Mouse (Mus musculus) monocyte, adult 5-6 weeks (primary cell): ENCODE measurements around the gene Reep6. TPM values are rescaled to one million over a fixed set of nuclear protein-coding genes. Genes with fewer than 3 reads are reported as not detected.

Experiments
- ATAC-seq: fragments of 153-309, 156-312 bp; replicated peaks from 2 replicates; pipeline ENCODE4 v1.8.0; 2017; ENCODE audit warnings: mild to moderate bottlenecking; ENCODE audit not compliant: low TSS enrichment, insufficient number of reproducible peaks, severe bottlenecking, poor library complexity, low FRiP score
- total RNA-seq: library from RNA; stranded (forward); fragments of 200-1000, 200-491, 200-594 nt; gene quantifications from 3 replicates; pipeline ENCODE4 v1.2.3, GENCODE M21; 2017

The Reep6 gene
- total RNA-seq, 1 experiment from 2014 or later, result not detected

- ATAC-seq, result no peak
Observed at GRCm38 (mm10) chr10:80299824-80300223, 29.9 kb upstream of the Reep6 start.

- ATAC-seq, result no peak
Observed at GRCm38 (mm10) chr10:80300672-80301181, 29.0 kb upstream of the Reep6 start.

- ATAC-seq, result no peak
Observed at GRCm38 (mm10) chr10:80301256-80302081, 28.3 kb upstream of the Reep6 start.

GRCm38 (mm10) chr10:80302082-80302355 lies 27.7 kb upstream of the Reep6 start:
- no peak for ATAC-seq

- no peak for ATAC-seq
Observed at GRCm38 (mm10) chr10:80302471-80302881, 27.3 kb upstream of the Reep6 start.

GRCm38 (mm10) chr10:80304458-80304857 lies 25.3 kb upstream of the Reep6 start:
- ATAC-seq, result no peak

- peak; percentile 60; the same call in 1 of the 2 replicates for ATAC-seq
Observed at GRCm38 (mm10) chr10:80304862-80305261, 24.9 kb upstream of the Reep6 start.

- ATAC-seq, result no peak
Observed at GRCm38 (mm10) chr10:80311560-80311959, 18.2 kb upstream of the Reep6 start.

GRCm38 (mm10) chr10:80312586-80313504 lies 16.9 kb upstream of the Reep6 start:
- ATAC-seq, result no peak

GRCm38 (mm10) chr10:80313627-80314201 lies 16.0 kb upstream of the Reep6 start:
- peak; percentile 22; the same call in 1 of the 2 replicates for ATAC-seq

GRCm38 (mm10) chr10:80314494-80315001 lies 15.2 kb upstream of the Reep6 start:
- no peak for ATAC-seq

- no peak for ATAC-seq
Observed at GRCm38 (mm10) chr10:80315315-80315714, 14.4 kb upstream of the Reep6 start.

GRCm38 (mm10) chr10:80316359-80316781 lies 13.4 kb upstream of the Reep6 start:
- no peak for ATAC-seq

GRCm38 (mm10) chr10:80317011-80317410 lies 12.7 kb upstream of the Reep6 start:
- peak; percentile 30; the same call in 1 of the 2 replicates for ATAC-seq

- ATAC-seq, result peak; percentile 71
Observed at GRCm38 (mm10) chr10:80320340-80320760, 9.4 kb upstream of the Reep6 start, which contains the start of gene 2310011J03Rik. 2310011J03Rik (minus strand) TSS chr10:80320537.

GRCm38 (mm10) chr10:80321014-80321669 lies 8.6 kb upstream of the Reep6 start:
- no peak for ATAC-seq

- no peak for ATAC-seq
Observed at GRCm38 (mm10) chr10:80321670-80322581, 7.8 kb upstream of the Reep6 start.
